Mouse (Mus musculus) liver, embryonic 13.5 days (tissue): ENCODE results near the gene Mroh3. TPM values are rescaled to one million over a fixed set of nuclear protein-coding genes. Genes with fewer than 3 reads are reported as not detected.

Experiments
- ATAC-seq: fragments of 200-750 bp; cut with Nextera tagmentation; 2 replicates; pipeline ENCODE4 v1.8.0; 2017; ENCODE audit warnings: low read depth, mild to moderate bottlenecking, moderate number of reproducible peaks, moderate library complexity
- DNase-seq: peaks from one replicate; pipeline ENCODE4 v3.0.0; 2022
- H3K27ac ChIP-seq: fragments of 300-500 bp; sonication (generic); 2 replicates; pipeline ENCODE4 v1.5.1; 2015; ENCODE audit warnings: moderate library complexity, mild to moderate bottlenecking, inconsistent platforms
- H3K27me3 ChIP-seq: fragments of 300-500 bp; sonication (generic); 2 replicates; pipeline ENCODE4 v1.6.1; 2015; ENCODE audit warnings: mild to moderate bottlenecking, inconsistent platforms
- H3K36me3 ChIP-seq: fragments of 300-500 bp; sonication (generic); 2 replicates; pipeline ENCODE4 v1.6.1; 2015; ENCODE audit warnings: mild to moderate bottlenecking, inconsistent platforms
- H3K4me1 ChIP-seq: fragments of 300-500 bp; sonication (generic); replicated peaks from 2 replicates; pipeline ENCODE4 v1.6.1; 2015; ENCODE audit warnings: inconsistent platforms
- H3K4me2 ChIP-seq: fragments of 300-500 bp; sonication (generic); 2 replicates; pipeline ENCODE4 v1.6.1; 2015; ENCODE audit warnings: inconsistent platforms, mild to moderate bottlenecking, moderate library complexity
- H3K4me3 ChIP-seq: fragments of 300-500 bp; sonication (generic); replicated peaks from 2 replicates; pipeline ENCODE4 v1.5.1; 2015; ENCODE audit warnings: mild to moderate bottlenecking, inconsistent platforms
- H3K9ac ChIP-seq: fragments of 300-500 bp; sonication (generic); 2 replicates; pipeline ENCODE4 v1.6.1; 2015; ENCODE audit warnings: mild to moderate bottlenecking, inconsistent platforms
- H3K9me3 ChIP-seq: fragments of 300-500 bp; sonication (generic); replicated peaks from 2 replicates; pipeline ENCODE4 v1.6.1; 2016; ENCODE audit warnings: inconsistent platforms
- WGBS: fragments of 180-500 bp; shearing (Covaris S2); methylation state at CpG from one replicate; pipeline ENCODE4 v1.1.7; 2015; ENCODE audit not compliant: insufficient replicate concordance; 5-methylcytosine and 5-hydroxymethylcytosine counted together
- polyA plus RNA-seq: library from polyadenylated mRNA; unstranded; fragments of >200 nt; fragmentation: Nextera tagmentation; extraction: Ambion mirVana; gene quantifications from 2 replicates; pipeline ENCODE4 v1.2.1, GENCODE M21; 2015

Gene Mroh3
- polyA plus RNA-seq, 1 experiment from 2014 or later: not detected

DNA sequence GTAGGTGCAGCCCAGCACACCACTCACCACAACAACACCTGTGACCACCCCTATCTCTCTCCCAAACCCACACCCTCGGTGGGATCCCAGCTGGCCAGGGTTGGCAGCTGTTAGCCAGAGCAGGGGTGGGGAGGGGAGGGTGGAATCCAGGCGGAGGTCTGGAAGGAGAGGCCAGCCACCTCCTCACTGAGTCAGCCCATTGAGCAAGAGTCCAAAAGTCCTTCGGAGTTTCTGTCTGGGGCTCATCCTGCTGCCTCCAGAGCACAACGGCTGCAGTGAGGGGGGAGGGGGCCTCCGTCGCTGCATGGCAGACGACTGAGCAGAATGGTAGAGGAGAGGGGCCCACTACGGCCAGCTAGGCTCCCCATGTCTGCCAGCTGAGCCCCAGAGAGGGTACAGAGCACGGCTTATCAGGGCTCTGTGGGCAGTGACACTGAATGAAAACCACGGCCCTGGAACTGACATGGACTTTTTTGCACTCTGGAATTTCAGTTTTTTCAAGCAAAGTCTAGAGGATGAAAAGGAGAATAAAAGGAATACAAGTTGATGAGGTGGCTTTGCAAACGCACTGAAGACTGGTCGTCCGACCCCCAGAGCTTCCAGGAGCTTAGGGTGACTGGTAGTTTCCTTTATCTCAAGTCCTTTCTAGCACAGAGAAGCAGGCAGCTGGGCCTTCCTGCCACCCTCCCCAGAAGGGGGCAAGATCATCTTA is 15.9 kb upstream of the Mroh3 start:
- Histone ChIP-seq H3K36me3 (no peaks in the 10 kb centered on the region), H3K27ac (0 out of 2 replicates have a peak overlapping the region, but pooled peaks have one; percentile 14), H3K4me3 (no peak overlapping the region), H3K27me3 (peaks cover 58% of the 10 kb centered on the region), H3K9ac (0 out of 2 replicates have a peak overlapping the region, but pooled peaks have one; percentile 4), H3K9me3 (no peaks in the 10 kb centered on the region), H3K4me1 (peaks cover 35% of the 10 kb centered on the region), H3K4me2 (peak overlapping the region; percentile 41)
- DNase-seq: no peak
- 16% methylated on average over 13 of the region's 13 CpGs for WGBS
- peak; percentile 62 for ATAC-seq

DNA sequence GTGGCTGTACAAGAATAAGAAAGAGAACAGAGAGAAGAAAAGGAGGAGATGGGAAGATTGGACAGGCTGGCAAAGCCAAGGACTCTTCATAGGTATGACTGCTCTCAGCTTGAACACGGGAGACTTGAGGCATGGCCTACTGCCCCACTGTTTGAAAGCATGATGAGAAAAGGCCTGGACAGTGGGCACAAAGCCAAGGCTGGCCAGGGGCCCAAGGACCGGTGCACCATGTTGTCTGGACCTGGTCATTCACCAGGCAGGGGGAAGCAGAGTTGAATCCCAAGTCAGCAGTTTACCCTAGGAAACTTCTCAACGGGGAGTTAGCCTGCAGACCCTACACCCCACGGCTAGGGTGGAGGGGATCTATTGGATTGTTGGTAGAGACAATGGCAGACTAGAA is 15.2 kb upstream of the Mroh3 start:
- DNase-seq: no peak
- Histone ChIP-seq H3K4me1 (peaks cover 29% of the 10 kb centered on the region), H3K4me3 (no peak overlapping the region)

DNA sequence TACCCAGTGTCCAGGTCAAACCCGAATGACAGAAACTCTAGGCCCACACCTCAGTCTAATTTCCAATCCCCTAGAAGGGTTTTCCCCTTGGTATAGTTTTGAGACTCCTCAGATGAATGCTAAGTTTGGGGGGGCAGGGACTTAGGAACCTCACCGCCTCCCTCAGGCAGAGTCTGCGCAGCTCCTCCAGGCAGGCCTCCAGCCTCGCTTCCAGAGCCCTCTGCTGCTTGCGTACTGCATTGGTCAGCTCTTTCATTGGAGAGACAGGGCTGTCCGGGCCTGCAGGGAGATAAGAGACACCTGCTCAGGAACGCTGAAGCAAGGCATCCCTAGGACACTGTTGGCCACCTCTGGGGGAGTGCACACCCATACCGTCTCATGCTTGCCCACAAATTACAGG is 14.0 kb upstream of the Mroh3 start:
- no peak overlapping the region for H3K27ac ChIP-seq
- peaks cover 50% of the 10 kb centered on the region for H3K27me3 ChIP-seq
- WGBS: 73% methylated on average over 8 of the region's 8 CpGs
- H3K4me2 ChIP-seq: no peak overlapping the region
- H3K4me1 ChIP-seq: peaks cover 27% of the 10 kb centered on the region
- H3K36me3 ChIP-seq: no peaks in the 10 kb centered on the region
- H3K4me3 ChIP-seq: no peak overlapping the region
- no peaks in the 10 kb centered on the region for H3K9me3 ChIP-seq
- no peak overlapping the region for H3K9ac ChIP-seq
- ATAC-seq: no peak
- no peak for DNase-seq

More for the DNA sequence above, 15.2 kb upstream of the Mroh3 start:
- no peak overlapping the region for H3K27ac ChIP-seq
- H3K9me3 ChIP-seq: no peaks in the 10 kb centered on the region
- H3K9ac ChIP-seq: no peak overlapping the region
- H3K4me2 ChIP-seq: no peak overlapping the region
- ATAC-seq: peak; percentile 4; the same call in 1 of the 2 replicates
- peaks cover 55% of the 10 kb centered on the region for H3K27me3 ChIP-seq
- WGBS: 57% methylated on average over 4 of the region's 4 CpGs
- no peaks in the 10 kb centered on the region for H3K36me3 ChIP-seq

DNA sequence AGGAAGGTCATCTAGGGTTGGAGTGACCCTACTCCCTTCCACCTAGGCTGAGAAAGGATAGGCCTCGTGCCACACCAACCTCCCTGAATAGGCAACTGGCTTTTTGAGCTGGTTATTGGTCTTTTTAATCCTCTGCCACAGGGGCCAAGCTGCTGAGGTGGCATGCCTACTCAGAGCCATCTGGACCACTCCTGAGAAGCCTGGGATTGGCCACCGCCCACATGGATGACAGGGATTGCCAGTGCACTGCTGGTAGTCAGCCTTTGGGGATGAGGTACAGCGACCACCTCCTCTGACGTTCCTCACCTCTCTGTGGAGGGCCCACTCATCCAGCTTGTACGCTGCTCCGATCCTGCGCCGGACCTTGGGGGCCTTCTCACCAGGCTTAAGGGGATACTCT is 13.2 kb upstream of the Mroh3 start:
- Histone ChIP-seq H3K4me2 (no peak overlapping the region), H3K27ac (no peak overlapping the region), H3K36me3 (no peaks in the 10 kb centered on the region), H3K27me3 (peaks cover 45% of the 10 kb centered on the region), H3K4me1 (peaks cover 27% of the 10 kb centered on the region), H3K9ac (no peak overlapping the region), H3K9me3 (no peaks in the 10 kb centered on the region), H3K4me3 (no peak overlapping the region)
- WGBS: 72% methylated on average over 8 of the region's 8 CpGs
- DNase-seq (no peak), ATAC-seq (no peak)

DNA sequence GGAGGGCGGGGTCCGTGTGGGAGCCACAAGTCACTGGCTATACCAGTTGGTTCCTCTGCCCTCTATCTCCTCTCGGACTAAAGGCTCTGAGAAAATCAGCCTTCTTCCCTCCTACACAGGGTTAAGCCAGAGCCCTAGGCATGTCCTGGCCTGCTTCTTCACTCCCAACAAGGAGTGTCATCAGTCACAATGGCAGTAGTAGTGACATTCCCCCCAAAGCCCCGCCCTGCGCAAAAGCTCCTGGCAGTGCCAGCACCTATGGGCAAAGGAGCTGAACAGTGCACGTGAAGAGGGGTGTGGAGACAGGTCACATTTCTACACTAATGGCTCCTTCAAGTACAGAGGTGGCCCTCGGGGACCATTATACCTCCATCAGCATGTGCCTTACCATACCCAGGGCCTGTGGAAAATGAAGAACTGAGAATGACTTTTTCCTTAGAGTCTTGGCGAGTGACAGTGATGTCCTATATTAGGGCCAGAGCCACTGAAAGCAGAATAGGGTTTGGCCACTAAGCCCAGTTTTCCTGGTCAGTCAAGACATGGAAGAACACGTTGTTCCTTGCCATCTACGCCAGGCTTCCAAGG is 11.2 kb upstream of the Mroh3 start:
- no peak for ATAC-seq
- peaks cover 30% of the 10 kb centered on the region for H3K27me3 ChIP-seq

DNA sequence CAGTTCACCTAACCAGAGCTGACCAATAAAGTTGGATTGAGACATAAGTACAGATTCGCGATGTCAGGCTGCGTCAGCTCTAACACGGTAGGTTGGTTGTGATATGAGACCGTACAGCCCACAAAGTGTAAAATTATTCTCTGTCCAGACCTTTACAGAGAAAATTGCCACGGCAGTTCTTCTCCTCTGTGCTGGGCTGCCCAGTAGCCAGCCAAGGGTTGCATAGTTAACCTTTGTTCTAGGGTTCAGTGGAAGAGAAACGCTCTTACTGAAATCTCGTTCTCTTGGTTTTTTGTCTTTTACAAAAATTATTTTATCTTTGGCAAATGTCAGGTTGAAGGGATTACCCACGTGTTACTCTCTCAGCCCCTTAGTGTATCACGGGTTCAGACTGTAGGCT is 9.8 kb upstream of the Mroh3 start:
- H3K36me3 ChIP-seq: no peaks in the 10 kb centered on the region
- DNase-seq (no peak), ATAC-seq (no peak)
- H3K4me1 ChIP-seq: no peaks in the 10 kb centered on the region; the same call in 1 of the 2 replicates
- no peak overlapping the region for H3K9ac ChIP-seq
- WGBS: 68% methylated on average over 10 of the region's 10 CpGs
- H3K27me3 ChIP-seq: peaks cover 28% of the 10 kb centered on the region
- no peak overlapping the region for H3K4me3 ChIP-seq
- no peak overlapping the region for H3K4me2 ChIP-seq
- H3K9me3 ChIP-seq: no peaks in the 10 kb centered on the region
- no peak overlapping the region for H3K27ac ChIP-seq

More for the DNA sequence above, 11.2 kb upstream of the Mroh3 start:
- Histone ChIP-seq H3K4me1 (peaks cover 14% of the 10 kb centered on the region), H3K27ac (no peak overlapping the region), H3K36me3 (no peaks in the 10 kb centered on the region), H3K9ac (no peak overlapping the region), H3K4me3 (no peak overlapping the region), H3K9me3 (no peaks in the 10 kb centered on the region), H3K4me2 (no peak overlapping the region)
- no peak for DNase-seq
- 68% methylated on average over 10 of the region's 10 CpGs for whole genome bisulfite sequencing

DNA sequence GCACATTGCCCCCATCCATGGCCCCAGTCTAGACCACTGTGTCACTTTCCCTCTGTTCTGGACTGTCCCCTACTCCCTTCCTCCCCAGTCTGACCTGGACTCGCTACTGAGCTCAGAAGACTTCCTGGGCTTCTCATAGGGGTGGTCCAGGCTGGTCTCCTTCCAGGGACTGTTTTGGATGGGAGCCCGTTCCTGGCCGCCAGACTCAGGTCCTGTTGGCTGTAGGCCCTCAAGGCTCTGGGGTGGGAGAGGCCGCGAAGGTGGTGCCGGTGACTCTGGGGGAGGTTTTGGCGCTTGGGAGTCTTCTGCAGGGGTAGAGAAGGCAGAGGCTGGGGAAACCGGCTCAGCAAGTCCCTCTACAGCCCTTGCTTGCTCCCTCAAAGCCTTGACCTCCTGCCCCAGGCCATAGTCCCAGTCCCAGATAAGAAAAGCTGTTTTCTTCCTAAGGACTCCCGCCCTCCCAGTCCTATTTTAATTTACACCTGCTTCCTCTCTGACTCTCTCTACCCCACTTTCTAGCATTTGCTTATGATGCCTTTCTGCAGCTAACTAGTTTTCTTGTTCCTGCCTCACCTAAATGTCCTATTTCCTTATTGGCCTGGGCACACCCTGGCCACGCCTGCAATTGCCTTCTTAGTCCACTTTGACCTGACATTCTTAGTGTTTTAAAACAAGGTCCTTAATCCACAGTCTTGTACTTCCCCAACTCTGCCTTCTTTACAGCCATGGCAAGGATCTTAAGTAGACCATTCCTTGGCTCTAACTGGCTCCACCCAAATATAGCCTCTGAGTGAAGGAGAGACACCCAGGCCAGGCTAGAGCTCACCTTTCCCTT is 7.6 kb upstream of the Mroh3 start:
- Histone ChIP-seq H3K4me3 (no peak overlapping the region), H3K9ac (no peak overlapping the region), H3K4me1 (no peaks in the 10 kb centered on the region), H3K9me3 (no peaks in the 10 kb centered on the region), H3K27ac (no peak overlapping the region), H3K27me3 (peaks cover 23% of the 10 kb centered on the region), H3K4me2 (no peak overlapping the region), H3K36me3 (no peaks in the 10 kb centered on the region)
- no peak for ATAC-seq
- DNase-seq: no peak
- WGBS: 71% methylated on average over 10 of the region's 10 CpGs

DNA sequence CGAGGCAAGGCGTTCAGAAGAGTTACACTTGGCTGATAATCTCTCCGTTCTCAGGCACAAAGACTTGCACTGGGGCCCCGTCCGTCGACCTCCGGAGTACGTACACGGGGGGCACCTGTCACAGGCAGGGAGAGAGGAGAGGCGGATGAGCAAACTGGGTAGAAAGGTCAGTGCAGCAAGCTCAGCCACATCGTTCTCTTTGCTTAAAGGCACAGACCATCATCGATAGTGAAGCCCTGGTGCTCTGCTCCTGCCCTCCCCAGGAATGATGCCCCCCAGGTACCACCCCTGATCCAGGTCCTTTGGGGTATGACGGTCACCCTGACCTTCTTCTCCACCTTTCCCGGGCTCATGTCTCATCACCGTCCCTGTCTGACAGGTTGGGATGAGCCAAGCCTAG is 1.7 kb upstream of the Mroh3 start:
- no peak for ATAC-seq
- Histone ChIP-seq H3K4me3 (no peak overlapping the region), H3K4me2 (no peak overlapping the region), H3K9me3 (no peaks in the 10 kb centered on the region), H3K36me3 (no peaks in the 10 kb centered on the region), H3K27me3 (0 out of 2 replicates have a peak, but pooled peaks cover 6% of the 10 kb centered on the region), H3K4me1 (no peaks in the 10 kb centered on the region), H3K27ac (no peak overlapping the region), H3K9ac (no peak overlapping the region)
- WGBS: 72% methylated on average over 15 of the region's 15 CpGs
- DNase-seq: no peak

DNA sequence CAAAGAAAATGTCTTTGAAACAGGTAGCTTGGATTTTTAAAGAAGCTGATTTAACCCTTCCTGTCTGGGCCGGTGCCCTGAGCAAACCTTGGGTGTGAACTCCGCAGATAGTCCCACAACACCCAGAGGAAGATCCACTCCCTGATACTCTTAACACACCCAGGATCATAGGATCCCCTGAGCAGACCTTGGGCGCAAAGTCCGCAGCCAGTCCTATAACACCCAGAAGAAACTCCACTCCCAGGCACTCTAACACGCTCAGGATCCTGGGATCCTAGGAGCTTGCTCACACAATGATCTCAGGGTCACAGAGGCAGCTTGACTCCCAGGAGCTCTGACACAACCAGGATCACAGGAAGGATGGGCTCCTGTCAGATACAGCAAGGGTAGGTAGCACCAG is 22.6 kb downstream of the Mroh3 start:
- no peak for DNase-seq
- Histone ChIP-seq H3K27ac (no peak overlapping the region), H3K4me3 (no peak overlapping the region), H3K36me3 (no peaks in the 10 kb centered on the region), H3K4me1 (peaks cover 16% of the 10 kb centered on the region), H3K27me3 (0 out of 2 replicates have a peak, but pooled peaks cover 3% of the 10 kb centered on the region), H3K9ac (no peak overlapping the region), H3K4me2 (no peak overlapping the region), H3K9me3 (no peaks in the 10 kb centered on the region)
- no peak for ATAC-seq
- 76% methylated on average over 5 of the region's 5 CpGs for WGBS

DNA sequence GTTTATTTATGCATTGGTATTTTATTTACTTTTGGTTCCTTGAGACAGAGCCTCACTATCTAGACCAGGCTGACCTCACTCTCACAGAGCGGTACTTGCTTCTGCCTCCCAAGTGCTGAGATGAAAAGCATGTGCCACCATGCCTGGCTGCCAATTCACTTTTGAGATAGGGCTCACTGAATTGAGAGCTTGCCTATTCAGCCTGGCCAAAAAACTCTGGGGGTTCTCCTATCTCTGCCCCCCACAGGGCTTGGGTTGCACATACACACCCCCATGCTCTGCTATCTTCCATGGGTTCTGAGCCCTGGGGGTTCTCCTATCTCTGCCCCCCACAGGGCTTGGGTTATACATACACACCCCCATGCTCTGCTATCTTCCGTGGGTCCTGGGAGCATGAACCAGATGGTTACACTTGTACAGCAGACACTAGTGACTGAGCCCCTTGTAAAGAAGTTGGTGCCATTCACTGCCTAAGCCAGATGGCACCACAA is 33.1 kb downstream of the Mroh3 start:
- Histone ChIP-seq H3K9ac (no peak overlapping the region), H3K9me3 (no peaks in the 10 kb centered on the region), H3K27ac (peak overlapping the region; percentile 75), H3K4me3 (no peak overlapping the region), H3K27me3 (no peaks in the 10 kb centered on the region), H3K4me2 (no peak overlapping the region), H3K4me1 (peaks cover 94% of the 10 kb centered on the region), H3K36me3 (no peaks in the 10 kb centered on the region)
- DNase-seq (peak; percentile 67), ATAC-seq (peak; percentile 88)
- WGBS: 10% methylated on average over 2 of the region's 2 CpGs

DNA sequence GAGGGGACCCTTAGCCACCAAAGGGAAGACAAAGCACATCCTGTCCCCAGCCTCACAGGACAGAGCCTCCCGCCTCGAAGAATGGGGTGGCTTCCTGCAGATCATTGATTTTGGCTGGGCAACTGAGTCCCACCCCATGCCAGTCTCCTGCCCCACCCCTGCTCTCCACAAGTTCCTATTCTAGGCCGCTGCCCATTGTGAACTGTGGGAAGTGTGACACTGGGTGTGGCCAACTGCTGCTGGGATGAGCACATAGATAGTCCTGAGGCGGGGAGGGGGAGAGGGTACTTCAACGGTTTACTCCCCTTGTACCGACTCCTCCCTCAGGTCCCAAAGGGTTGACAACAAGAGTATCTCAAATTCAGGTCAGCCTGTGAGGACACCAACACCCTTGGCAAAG is 33.9 kb downstream of the Mroh3 start:
- DNase-seq: peak; percentile 60
- peak; percentile 68 for ATAC-seq

More for the DNA sequence above, 33.9 kb downstream of the Mroh3 start:
- Histone ChIP-seq H3K27me3 (no peaks in the 10 kb centered on the region), H3K4me3 (no peak overlapping the region), H3K36me3 (no peaks in the 10 kb centered on the region), H3K4me2 (peak overlapping the region; percentile 27), H3K27ac (peak overlapping the region; percentile 75), H3K9ac (peak overlapping the region; percentile 27; the same call in 1 of the 2 replicates), H3K4me1 (peaks cover 94% of the 10 kb centered on the region), H3K9me3 (no peaks in the 10 kb centered on the region)
- 9% methylated on average over 6 of the region's 6 CpGs for WGBS
